In genomic region chr13:74259460-74260230, GRCm38 (mm10) we compare ENCODE assay signal across 7 mouse cellular contexts. TPM values are rescaled to one million over a fixed set of nuclear protein-coding genes. Genes with fewer than 3 reads are reported as not detected.
DNase-seq lines count a peak whose midpoint lies in the region; ATAC-seq and TF ChIP-seq lines count a peak whose summit lies in the region.

No protein-coding gene starts in this region.

- peak; percentile 78 to 89 for DNase-seq in adrenal gland, adult (ENCODE audit: inconsistent age in 2 of 2, low spot score in 1 of 2)
- DNase-seq in embryo, embryonic 11.5 days (ENCODE audit: low read depth, low spot score) = peak; percentile 16
- peak; percentile 50 for DNase-seq in heart, adult 8-10 months (ENCODE audit: low spot score)
- DNase-seq in kidney, adult 18-20 months = peak; percentile 32
- DNase-seq in midbrain, embryonic 14.5 days = peak; percentile 63
- peak in 1 of 2 experiments; percentile 40 for DNase-seq in spleen, adult 2 months (ENCODE audit: low read depth in 1 of 2, low spot score in 2 of 2)

- 4% methylated on average over 35 of the region's 35 CpGs for WGBS in limb, embryonic 15.5 days
- 4% methylated on average over 35 of the region's 35 CpGs for WGBS in midbrain, embryonic 14.5 days
- WGBS in spleen, adult 2 months = 10% methylated on average over 35 of the region's 35 CpGs

- H3K36me3 ChIP-seq in limb, embryonic 15.5 days = no peaks in the 10 kb centered on the region
- no peaks in the 10 kb centered on the region for H3K36me3 ChIP-seq in midbrain, embryonic 14.5 days (ENCODE audit: control insufficient read depth, insufficient read depth, low read length)
- no peaks in the 10 kb centered on the region for H3K36me3 ChIP-seq in spleen, adult 2 months (ENCODE audit: control insufficient read depth, insufficient read depth, low read length)

- peak; percentile 66; the same call in 1 of the 2 replicates for ATAC-seq in limb, embryonic 15.5 days (ENCODE audit: insufficient number of reproducible peaks, low FRiP score, low TSS enrichment, low read depth)
- peak; percentile 79 for ATAC-seq in midbrain, embryonic 14.5 days (ENCODE audit: low FRiP score, low TSS enrichment)

- H3K27ac ChIP-seq in limb, embryonic 15.5 days = peak overlapping the region; percentile 55
- H3K27ac ChIP-seq in midbrain, embryonic 14.5 days (replicated peaks; ENCODE audit: low read depth, low read length) = no peak overlapping the region
- peak overlapping the region; percentile 9 for H3K27ac ChIP-seq in spleen, adult 2 months (ENCODE audit: insufficient read depth, low read length)

- H3K9me3 ChIP-seq in limb, embryonic 15.5 days = no peaks in the 10 kb centered on the region
- H3K9me3 ChIP-seq in midbrain, embryonic 14.5 days (ENCODE audit: control insufficient read depth, low read length) = no peaks in the 10 kb centered on the region

- peak overlapping the region; percentile 48 for H3K4me3 ChIP-seq in limb, embryonic 15.5 days
- peak overlapping the region; percentile 36 for H3K4me3 ChIP-seq in midbrain, embryonic 14.5 days (replicated peaks; ENCODE audit: low read depth, low read length)
- peak overlapping the region; percentile 39; the same call in 1 of the 2 replicates for H3K4me3 ChIP-seq in spleen, adult 2 months (ENCODE audit: extremely low read depth, insufficient read depth, insufficient read length)

- H3K27me3 ChIP-seq in limb, embryonic 15.5 days = no peaks in the 10 kb centered on the region
- H3K27me3 ChIP-seq in midbrain, embryonic 14.5 days (ENCODE audit: control insufficient read depth, insufficient read depth, low read length) = no peaks in the 10 kb centered on the region
- H3K27me3 ChIP-seq in spleen, adult 2 months (ENCODE audit: control insufficient read depth, insufficient read depth, low read length) = no peaks in the 10 kb centered on the region

- TF ChIP-seq POLR2A in spleen, adult 2 months (IDR thresholded peaks at IDR 0.05; ENCODE audit: low read depth, low read length) = no peak

- H3K9ac ChIP-seq in limb, embryonic 15.5 days = peak overlapping the region; percentile 67
- peak overlapping the region; percentile 61 for H3K9ac ChIP-seq in midbrain, embryonic 14.5 days (replicated peaks; ENCODE audit: low read length)

- TF ChIP-seq CTCF in spleen, adult 2 months (IDR thresholded peaks at IDR 0.05; ENCODE audit: extremely low read depth, insufficient read depth, insufficient read length, insufficient replicate concordance) = no peak

- H3K4me1 ChIP-seq in limb, embryonic 15.5 days = peaks cover 9% of the 10 kb centered on the region; the same call in 1 of the 2 replicates
- 0 out of 2 replicates have a peak, but pooled peaks cover 5% of the 10 kb centered on the region for H3K4me1 ChIP-seq in midbrain, embryonic 14.5 days (ENCODE audit: control insufficient read depth, insufficient read depth, low read length)
- H3K4me1 ChIP-seq in spleen, adult 2 months (ENCODE audit: control insufficient read depth, insufficient read depth, insufficient read length) = peaks cover 5% of the 10 kb centered on the region; the same call in 1 of the 2 replicates

- peak overlapping the region; percentile 87 for H3K4me2 ChIP-seq in limb, embryonic 15.5 days
- peak overlapping the region; percentile 86 for H3K4me2 ChIP-seq in midbrain, embryonic 14.5 days (ENCODE audit: low read length)

RNA-seq across cellular contexts. Expression of gene Ahrr, which starts 32.5 kb away (rescaled TPM):
- 1 to 10 TPM in 2 of 4 experiments, under 1 TPM in 2; 0.82 to 2.5 (median 1.4) TPM for total RNA-seq in heart, adult 8-10 months (2022)
- 3.9 and 4.0 TPM in 2 replicates for polyA plus RNA-seq in limb, embryonic 15.5 days (2015; fragmentation: Nextera tagmentation; extraction: Ambion mirVana)
- 0.15 and 1.5 TPM in 2 replicates for polyA plus RNA-seq in midbrain, embryonic 14.5 days (2014; fragmentation: Nextera tagmentation; extraction: Ambion mirVana)
- 0.41 and 1.0 TPM in 2 replicates for polyA plus RNA-seq in spleen, adult 2 months (2012; rRNA removed)

RNA-seq across cellular contexts. Expression of gene Exoc3, which starts 51.1 kb away (rescaled TPM):
- total RNA-seq in heart, adult 8-10 months (2022) = 10 to 100 TPM; 45.2 to 52.7 (median 51.4) TPM
- 79.0 and 82.2 TPM in 2 replicates for polyA plus RNA-seq in limb, embryonic 15.5 days (2015; fragmentation: Nextera tagmentation; extraction: Ambion mirVana)
- 125 and 145 TPM in 2 replicates for polyA plus RNA-seq in midbrain, embryonic 14.5 days (2014; fragmentation: Nextera tagmentation; extraction: Ambion mirVana)
- polyA plus RNA-seq in spleen, adult 2 months (2012; rRNA removed) = 21.0 and 21.6 TPM in 2 replicates

RNA-seq across cellular contexts. Expression of gene Pdcd6, which starts 57.7 kb away (rescaled TPM):
- total RNA-seq in heart, adult 8-10 months (2022) = 10 to 100 TPM; 42.0 to 52.1 (median 42.9) TPM
- 157 and 158 TPM in 2 replicates for polyA plus RNA-seq in limb, embryonic 15.5 days (2015; fragmentation: Nextera tagmentation; extraction: Ambion mirVana)
- 126 and 131 TPM in 2 replicates for polyA plus RNA-seq in midbrain, embryonic 14.5 days (2014; fragmentation: Nextera tagmentation; extraction: Ambion mirVana)
- 43.3 and 50.7 TPM in 2 replicates for polyA plus RNA-seq in spleen, adult 2 months (2012; rRNA removed)
